Mouse (Mus musculus) brain, embryonic 18.5 days (tissue): ENCODE results near the gene Lhx2.

Experiments used
- DNase-seq: peaks from one replicate; pipeline ENCODE4 v3.0.0-alpha.2; 2012; ENCODE audit warnings: low read depth, low spot score

The Lhx2 gene

GRCm38 (mm10) chr2:38338990-38339909, at the start of gene Lhx2:
Gene Lhx2, plus strand, starts transcription at chr2:38339281.
- no peak for DNase-seq

DNA sequence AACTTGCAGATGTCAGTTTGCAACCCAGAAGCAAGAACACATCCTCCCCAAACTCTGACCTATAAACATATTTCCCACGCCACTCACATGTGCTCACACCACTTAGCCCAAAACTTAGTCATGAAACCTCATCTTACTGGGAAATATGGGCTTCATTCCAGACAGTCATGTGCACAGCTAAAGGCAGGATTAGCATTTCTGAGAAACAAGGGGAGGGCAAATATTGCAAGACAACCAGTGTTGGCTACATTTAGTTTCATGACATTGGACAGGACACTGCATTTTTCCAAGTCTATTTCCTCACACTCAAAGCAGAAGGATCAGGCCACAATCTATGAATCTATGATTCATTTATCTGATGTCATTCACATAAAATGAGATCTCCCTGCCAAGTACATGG, 47.6 kb upstream of the Lhx2 start:
- no peak for DNase-seq

- DNase-seq = no peak
These were observed 43.1 kb upstream of the Lhx2 start for GRCm38 (mm10) chr2:38295939-38296338.

- no peak for DNase-seq
These were observed 38.1 kb upstream of the Lhx2 start for GRCm38 (mm10) chr2:38300941-38301340.

DNA sequence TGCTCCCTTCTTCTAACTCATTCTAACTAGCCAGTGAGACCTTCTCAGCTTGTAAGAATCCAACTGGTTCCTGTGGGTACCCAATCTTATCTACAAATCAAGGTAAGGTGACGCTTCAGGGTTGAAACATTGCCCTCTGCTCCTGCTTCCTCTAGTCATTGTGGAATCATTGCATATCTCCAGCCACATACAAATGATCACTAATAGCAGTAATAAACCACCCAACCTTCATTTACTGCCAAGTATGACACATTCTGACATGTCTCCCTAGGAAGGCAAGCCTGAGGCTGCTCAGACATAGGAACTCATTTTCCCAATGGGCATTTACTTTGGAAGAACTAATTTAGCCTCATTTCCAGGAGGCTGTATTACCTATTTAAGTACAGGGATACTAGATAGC, 33.9 kb upstream of the Lhx2 start:
- no peak for DNase-seq

- no peak for DNase-seq
These were observed 26.2 kb upstream of the Lhx2 start for GRCm38 (mm10) chr2:38312921-38313320.

DNA sequence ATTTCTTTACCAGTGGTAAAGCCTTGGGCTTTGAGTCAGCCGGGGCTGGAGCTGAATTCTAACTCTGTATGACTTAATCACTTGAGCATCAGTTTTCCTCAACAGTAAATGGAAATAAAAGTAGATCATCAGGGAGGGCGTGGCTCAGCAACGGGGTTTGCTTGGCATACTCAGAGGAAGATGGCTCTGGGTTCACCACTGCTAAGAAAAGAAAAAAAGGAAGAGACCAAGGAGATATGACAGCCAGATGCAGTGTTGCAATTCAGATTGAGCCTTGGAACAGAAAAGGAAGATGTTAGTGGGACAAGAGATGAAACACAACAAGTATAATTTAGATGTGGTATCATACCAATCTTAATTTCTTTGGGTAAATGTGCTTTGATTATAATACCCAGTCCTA, 25.7 kb upstream of the Lhx2 start:
- no peak for DNase-seq

DNA sequence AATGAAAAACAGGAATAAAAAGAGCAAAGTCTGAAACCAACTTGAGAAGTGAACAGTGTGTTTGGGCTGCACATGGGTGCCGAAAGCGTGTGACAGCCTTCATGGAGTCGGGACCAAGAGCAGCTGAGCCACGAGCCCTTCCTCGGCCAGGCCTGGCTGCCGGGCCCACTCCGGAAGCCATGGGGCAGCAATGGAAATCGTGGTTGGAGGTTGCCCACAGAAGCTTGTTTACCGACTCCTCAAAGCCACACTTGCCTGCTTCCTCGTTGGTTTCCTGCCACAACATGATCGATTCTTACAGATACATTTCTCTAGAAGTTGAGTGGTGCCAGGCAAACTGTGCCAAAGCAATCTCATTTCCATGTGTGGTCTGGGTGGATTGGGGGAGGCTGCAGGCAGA, 20.0 kb upstream of the Lhx2 start:
- DNase-seq = no peak

DNA sequence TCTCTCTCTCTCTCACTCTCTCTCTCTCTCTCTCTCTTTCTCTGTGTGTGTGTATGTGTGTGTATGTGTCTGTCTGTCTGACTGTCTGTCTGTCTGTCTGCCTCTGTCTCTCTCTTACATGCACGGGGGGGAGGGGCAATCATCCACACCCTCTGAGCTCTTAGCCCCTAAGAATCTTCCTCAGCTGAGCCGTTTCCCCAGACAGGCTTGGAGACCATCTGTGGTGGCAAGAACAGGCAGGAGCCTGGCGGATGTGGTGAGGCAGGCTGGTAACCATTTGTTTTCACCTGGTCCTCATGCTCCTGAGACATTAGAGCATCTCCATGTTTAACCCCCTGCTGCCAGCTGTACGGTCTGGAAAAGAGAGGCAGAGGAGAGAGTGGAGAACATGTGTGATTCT, 18.2 kb upstream of the Lhx2 start:
- DNase-seq = no peak

- DNase-seq = no peak
These were observed 15.7 kb upstream of the Lhx2 start for GRCm38 (mm10) chr2:38323380-38323779.

GRCm38 (mm10) chr2:38326671-38327070, 12.4 kb upstream of the Lhx2 start:
- no peak for DNase-seq

GRCm38 (mm10) chr2:38333586-38334119, 5.4 kb upstream of the Lhx2 start:
- DNase-seq = no peak

DNA sequence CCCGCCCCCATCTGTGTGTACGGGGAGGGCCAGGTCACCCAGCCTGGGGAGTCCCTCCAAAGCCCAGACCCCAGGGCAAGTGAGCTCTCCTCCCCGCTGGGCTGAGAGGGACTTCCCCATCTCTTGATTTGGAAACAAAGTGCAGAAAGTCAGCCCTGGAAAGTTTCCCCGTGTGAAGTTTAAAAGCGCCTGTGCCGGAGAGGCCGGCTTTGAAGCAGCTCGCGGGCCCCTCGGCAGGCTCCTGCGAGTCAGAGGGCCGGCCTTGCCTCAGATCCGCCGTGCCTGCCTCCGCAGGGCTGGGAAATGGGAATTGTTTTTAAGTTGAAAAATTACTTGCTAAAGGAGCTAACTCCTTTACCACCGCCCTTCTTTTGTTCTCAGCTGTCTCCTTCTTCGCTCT, 2.5 kb upstream of the Lhx2 start:
- no peak for DNase-seq

DNA sequence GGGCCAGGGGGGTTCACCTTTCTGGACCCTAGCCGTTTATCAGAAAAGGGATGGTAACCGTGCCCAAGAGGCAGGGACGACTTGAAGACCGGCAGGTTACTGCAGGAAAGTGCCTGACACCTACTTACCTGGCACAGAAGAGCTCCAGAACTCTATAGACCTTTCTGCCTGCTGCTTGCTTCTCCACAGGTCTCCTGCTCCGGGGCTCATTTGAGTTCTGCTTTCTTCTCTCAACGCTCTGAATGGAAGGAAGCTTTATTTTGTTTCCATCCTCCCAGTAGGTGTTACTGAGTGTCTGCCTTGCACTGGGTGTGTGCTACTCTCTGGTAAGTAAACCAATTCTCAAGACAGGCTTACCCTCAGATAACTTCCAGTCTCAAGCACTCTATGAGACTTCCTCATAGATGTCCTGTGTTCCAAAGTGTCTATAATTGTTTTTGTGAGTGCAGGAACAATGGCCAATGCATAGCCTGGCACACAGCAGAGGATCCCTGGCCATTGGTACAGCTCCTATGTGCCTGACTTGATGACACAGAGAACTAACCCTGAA, 1.9 kb upstream of the Lhx2 start:
- DNase-seq = no peak

- DNase-seq = no peak
These were observed 1.4 kb upstream of the Lhx2 start for GRCm38 (mm10) chr2:38337681-38338080.

- no peak for DNase-seq
These were observed 641 bp upstream of the Lhx2 start for GRCm38 (mm10) chr2:38338348-38338932.

GRCm38 (mm10) chr2:38339910-38340625, 987 bp downstream of the Lhx2 start:
- DNase-seq = no peak

DNA sequence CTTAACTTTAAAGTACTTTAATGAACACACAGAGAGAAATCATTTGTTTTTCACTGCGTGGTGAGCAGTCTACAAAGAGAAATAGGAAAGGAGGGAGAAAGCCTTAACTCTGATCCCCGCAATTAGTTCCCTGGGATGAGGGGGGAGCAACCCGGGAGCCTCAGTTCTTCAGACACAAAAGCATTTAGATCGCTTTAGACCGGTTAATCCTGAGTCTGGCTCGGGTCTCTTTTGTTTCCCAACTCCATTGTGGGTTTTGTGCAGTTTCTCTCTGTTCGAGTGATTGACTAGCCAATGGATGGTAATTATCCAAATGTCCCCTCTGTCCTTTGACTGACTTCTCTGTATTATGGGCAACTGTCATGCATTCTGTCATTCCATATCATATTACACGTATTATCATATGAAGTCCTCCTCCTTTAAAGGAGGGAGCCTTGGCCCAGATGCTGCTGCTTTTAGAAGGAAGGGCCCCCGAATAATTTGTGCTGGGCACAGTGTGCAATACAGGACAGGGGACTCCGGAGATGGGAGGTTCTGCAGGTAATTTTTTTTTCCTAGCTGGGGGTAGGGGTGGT, 1.6 kb downstream of the Lhx2 start:
- no peak for DNase-seq

- no peak for DNase-seq
These were observed 4.5 kb downstream of the Lhx2 start for GRCm38 (mm10) chr2:38343573-38343972.

DNA sequence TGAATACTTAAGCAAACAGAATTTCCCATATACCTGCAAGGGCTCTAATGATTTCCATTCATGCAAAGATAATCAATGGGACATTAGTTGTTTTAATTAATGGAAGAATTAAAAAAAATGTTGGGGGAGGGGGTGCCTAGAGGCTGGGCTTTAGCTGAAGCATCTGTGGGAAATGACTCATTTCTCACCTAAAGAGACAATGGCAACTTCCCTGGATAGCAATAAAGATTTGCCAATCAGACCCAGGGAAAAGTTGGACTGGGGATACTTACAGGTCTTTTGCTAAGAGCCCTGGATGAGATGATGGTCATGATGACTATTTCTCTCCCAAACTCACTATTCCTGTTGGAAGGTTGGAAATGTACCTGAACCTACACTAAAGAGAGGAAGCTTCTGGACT, 5.6 kb downstream of the Lhx2 start:
- DNase-seq = no peak

DNA sequence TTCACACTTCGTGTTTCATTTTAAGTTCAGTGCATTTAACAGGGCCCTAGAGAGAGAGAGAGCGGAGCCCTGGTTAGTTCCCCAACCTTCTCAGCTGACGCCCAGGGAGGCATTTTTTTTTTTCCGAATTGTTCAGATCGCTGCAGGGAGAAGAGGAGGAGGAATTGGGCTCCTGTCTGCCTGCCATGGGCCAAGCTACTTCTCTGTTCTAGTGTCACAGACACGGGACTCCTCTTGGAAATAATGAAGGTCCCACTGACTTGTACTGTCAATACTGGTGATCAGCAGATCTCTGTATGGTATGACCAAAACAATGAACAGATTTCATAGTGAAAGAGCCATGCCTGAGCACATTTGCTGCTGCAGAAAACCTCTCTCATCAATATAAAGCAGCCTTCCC, 7.3 kb downstream of the Lhx2 start:
- DNase-seq = no peak
